Mouse (Mus musculus) lung, embryonic 14.5 days (tissue): ENCODE measurements around the gene Dntt. TPM values are rescaled to one million over a fixed set of nuclear protein-coding genes. Genes with fewer than 3 reads are reported as not detected.
A peak's percentile ranks its signal among the peaks of the same experiment; 100 is the strongest.

Experiments used
- ATAC-seq: fragments of 200-750 bp; cut with Nextera tagmentation; 2 replicates; pipeline ENCODE4 v1.8.0; 2017; ENCODE audit warnings: mild to moderate bottlenecking, moderate TSS enrichment, moderate library complexity; ENCODE audit not compliant: insufficient read depth
- DNase-seq: peaks from one replicate; pipeline ENCODE4 v3.0.0-alpha.2; 2015
- H3K27ac ChIP-seq: fragments of 300-500 bp; sonication (generic); 2 replicates; pipeline ENCODE4 v1.5.1; 2014; ENCODE audit warnings: low read depth, mild to moderate bottlenecking, moderate library complexity
- H3K27me3 ChIP-seq: fragments of 300-500 bp; sonication (generic); 2 replicates; pipeline ENCODE4 v1.6.1; 2014; ENCODE audit warnings: low read length, control low read depth; ENCODE audit not compliant: insufficient read depth
- H3K36me3 ChIP-seq: fragments of 300-500 bp; sonication (generic); 2 replicates; pipeline ENCODE4 v1.6.1; 2014; ENCODE audit warnings: control low read depth; ENCODE audit not compliant: insufficient read depth
- H3K4me1 ChIP-seq: fragments of 300-500 bp; sonication (generic); 2 replicates; pipeline ENCODE4 v1.6.1; 2014; ENCODE audit warnings: antibody characterized with exemption, control low read depth; ENCODE audit not compliant: insufficient read depth
- H3K4me2 ChIP-seq: fragments of 300-500 bp; sonication (generic); 2 replicates; pipeline ENCODE4 v1.6.1; 2014; ENCODE audit warnings: mild to moderate bottlenecking
- H3K4me3 ChIP-seq: fragments of 300-500 bp; sonication (generic); 2 replicates; pipeline ENCODE4 v1.5.1; 2014; ENCODE audit warnings: low read depth, low read length
- H3K9ac ChIP-seq: fragments of 300-500 bp; sonication (generic); 2 replicates; pipeline ENCODE4 v1.6.1; 2014
- H3K9me3 ChIP-seq: fragments of 300-500 bp; sonication (generic); 2 replicates; pipeline ENCODE4 v1.6.1; 2016; ENCODE audit warnings: low read depth, low read length, control low read depth
- CTCF ChIP-seq: IDR thresholded peaks from 2 replicates; pipeline ENCODE4 v1.5.1; 2016; ENCODE audit warnings: antibody characterized with exemption, low read depth
- WGBS: fragments of 180-500 bp; shearing (Covaris S2); extraction: QIAGEN DNeasy Blood & Tissue Kit; methylation state at CpG from one replicate; pipeline ENCODE4 v1.1.7; 2014; 5-methylcytosine and 5-hydroxymethylcytosine counted together
- polyA plus RNA-seq: library from polyadenylated mRNA; unstranded; fragments of >200 nt; fragmentation: Nextera tagmentation; extraction: Ambion mirVana; gene quantifications from 2 replicates; pipeline ENCODE4 v1.2.1, GENCODE M21; 2014

The Dntt gene
- polyA plus RNA-seq, 1 experiment from 2014 or later, result 0.18 TPM

DNA sequence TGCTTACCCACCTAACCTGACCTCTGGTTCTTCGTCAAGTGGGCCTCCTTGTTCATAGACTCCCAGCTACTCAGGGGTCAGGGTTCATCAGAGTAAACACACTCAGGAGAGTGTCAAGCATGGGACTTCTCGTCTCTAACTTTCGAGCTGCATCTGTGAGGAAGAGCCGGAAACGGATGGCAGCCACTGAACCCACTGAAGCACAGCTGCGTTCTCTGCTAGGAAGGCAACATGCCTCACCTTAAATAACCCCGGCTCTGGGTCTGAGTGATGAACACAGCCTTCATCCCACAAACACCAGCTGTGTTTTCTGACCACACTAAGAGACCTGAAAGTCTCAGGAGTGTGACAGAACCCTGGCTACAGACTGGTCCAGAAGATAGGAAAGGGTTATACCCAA, 10.0 kb downstream of the Dntt start:
- Histone ChIP-seq H3K4me1 (no peaks in the 10 kb centered on the region), H3K36me3 (no peaks in the 10 kb centered on the region), H3K4me2 (no peak overlapping the region), H3K4me3 (no peak overlapping the region), H3K27me3 (no peaks in the 10 kb centered on the region), H3K9me3 (no peaks in the 10 kb centered on the region), H3K9ac (no peak overlapping the region), H3K27ac (no peak overlapping the region)
- no peak for TF ChIP-seq CTCF
- ATAC-seq (no peak), DNase-seq (no peak)
- 55% methylated on average over 7 of the region's 7 CpGs for WGBS

DNA sequence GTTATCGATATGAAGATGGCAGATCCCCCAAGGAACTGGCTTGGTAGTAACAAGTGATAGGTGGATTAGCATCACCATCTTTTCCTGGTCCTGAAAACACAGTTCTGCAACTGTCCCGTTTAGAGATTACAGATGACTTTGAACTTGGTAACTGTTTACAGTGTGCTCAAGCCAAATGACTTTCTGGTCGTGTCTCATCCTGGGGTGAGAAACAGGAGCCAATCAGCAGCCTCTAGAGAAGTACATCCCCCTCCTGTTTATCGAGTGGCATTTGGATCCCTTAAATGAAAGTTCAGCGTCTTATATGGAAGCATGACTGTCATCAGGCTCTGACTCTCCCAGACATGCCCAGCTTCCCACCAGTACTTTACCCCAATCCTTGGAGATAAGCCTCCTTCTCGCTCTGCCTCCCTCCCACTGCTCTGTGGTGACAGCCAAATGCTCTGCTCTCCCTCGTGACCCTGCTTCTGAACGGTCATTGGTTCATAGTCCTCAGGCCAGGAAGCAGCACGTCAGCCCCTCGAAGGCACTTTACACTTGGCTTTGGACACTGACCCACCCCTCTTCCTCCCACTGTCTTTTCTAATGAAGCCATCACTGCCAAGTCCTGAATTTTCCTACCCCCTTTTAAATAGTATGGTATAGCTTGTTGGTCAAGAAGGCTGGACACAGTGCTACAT, 16.2 kb downstream of the Dntt start:
- Histone ChIP-seq H3K36me3 (no peaks in the 10 kb centered on the region), H3K9ac (no peak overlapping the region), H3K4me1 (no peaks in the 10 kb centered on the region), H3K27ac (no peak overlapping the region), H3K4me2 (no peak overlapping the region), H3K9me3 (no peaks in the 10 kb centered on the region), H3K4me3 (no peak overlapping the region), H3K27me3 (no peaks in the 10 kb centered on the region)
- ATAC-seq, result peak; percentile 71; the same call in 1 of the 2 replicates
- 24% methylated on average over 10 of the region's 10 CpGs for WGBS
- no peak for TF ChIP-seq CTCF
- DNase-seq, result peak; percentile 53

DNA sequence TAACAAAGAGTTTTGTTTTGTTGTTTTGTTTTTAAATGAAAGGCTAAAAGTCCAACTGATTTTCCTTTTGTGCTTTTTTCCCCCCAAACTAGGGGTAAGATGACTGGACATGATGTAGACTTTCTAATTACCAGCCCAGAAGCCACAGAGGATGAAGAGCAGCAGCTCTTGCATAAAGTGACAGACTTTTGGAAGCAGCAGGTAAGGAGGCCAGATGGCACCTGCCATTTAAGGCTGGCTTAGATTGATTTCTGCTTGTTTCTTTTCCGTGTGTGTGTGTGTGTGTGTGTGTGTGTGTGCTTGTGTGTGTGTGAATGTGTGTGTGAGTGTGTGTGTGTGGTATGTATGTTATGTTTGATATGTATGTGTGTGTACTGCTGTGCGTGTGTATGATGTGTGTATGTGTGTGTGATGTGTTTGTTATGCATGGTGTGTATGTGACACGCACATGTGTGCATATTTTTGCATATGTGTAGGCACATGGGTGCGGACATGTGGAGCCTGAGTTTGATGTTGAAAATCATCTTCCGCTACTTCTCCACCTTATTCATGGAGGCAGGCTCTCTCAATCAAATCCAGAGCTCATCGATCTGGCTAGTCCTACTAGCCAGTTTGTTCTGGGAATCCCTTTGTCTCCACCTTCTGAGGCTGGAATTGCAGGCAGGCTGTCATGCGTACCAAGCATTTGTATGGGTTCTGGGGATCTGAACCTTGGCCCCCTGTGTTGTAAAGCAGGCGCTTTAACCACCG, 18.5 kb downstream of the Dntt start:
- no peaks in the 10 kb centered on the region for H3K27me3 ChIP-seq
- H3K4me2 ChIP-seq, result no peak overlapping the region
- ATAC-seq (no peak), DNase-seq (no peak)
- H3K27ac ChIP-seq, result no peak overlapping the region
- H3K4me3 ChIP-seq, result no peak overlapping the region
- no peaks in the 10 kb centered on the region for H3K9me3 ChIP-seq
- no peaks in the 10 kb centered on the region for H3K36me3 ChIP-seq
- 71% methylated on average over 9 of the region's 9 CpGs for WGBS
- no peak overlapping the region for H3K9ac ChIP-seq
- H3K4me1 ChIP-seq, result no peaks in the 10 kb centered on the region
- TF ChIP-seq CTCF, result no peak

DNA sequence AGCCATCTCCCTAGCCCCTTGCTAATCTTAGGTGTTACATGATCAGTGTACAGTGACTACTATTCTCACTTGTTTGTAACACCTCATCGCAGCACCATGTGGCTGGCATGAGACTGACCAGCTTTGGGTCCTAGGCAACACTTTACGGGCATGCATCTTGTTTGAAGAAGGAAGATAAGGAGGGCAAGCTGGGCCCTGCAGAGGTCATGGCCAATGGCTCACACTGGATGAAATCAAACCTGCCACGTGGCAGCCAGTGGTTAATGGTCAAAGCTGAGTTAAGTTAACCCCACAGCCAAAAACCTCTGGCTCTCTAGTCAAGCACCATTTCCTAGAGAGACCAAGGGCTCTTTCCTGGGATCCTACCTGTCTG, 19.1 kb downstream of the Dntt start:
- Histone ChIP-seq H3K36me3 (no peaks in the 10 kb centered on the region), H3K9me3 (no peaks in the 10 kb centered on the region), H3K4me3 (no peak overlapping the region), H3K27me3 (no peaks in the 10 kb centered on the region), H3K4me2 (no peak overlapping the region), H3K27ac (no peak overlapping the region), H3K9ac (no peak overlapping the region), H3K4me1 (no peaks in the 10 kb centered on the region)
- no peak for ATAC-seq
- WGBS, result 56% methylated on average over 3 of the region's 3 CpGs
- no peak for DNase-seq
- TF ChIP-seq CTCF, result no peak

DNA sequence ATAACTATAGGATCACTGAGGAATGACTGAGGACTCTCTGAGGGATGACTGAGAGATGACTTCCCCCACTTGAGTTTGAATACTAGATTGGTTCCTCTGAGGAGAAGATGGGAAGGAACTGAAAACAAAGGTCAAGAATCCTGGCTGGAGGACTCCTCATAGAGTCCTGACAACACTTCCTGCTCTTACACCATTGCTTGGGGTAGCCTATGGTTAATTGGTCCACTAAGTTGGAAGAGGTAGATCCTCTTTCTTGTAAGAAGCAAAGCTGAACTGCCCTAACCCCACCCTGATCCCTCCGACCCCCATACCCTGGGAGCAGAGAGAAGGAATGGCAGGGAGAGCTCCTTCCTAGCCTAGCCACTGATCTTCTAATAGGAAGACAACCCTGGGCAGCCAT, 22.6 kb downstream of the Dntt start:
- TF ChIP-seq CTCF, result no peak
- ATAC-seq, result no peak
- no peaks in the 10 kb centered on the region for H3K9me3 ChIP-seq
- no peak overlapping the region for H3K27ac ChIP-seq
- H3K9ac ChIP-seq, result no peak overlapping the region
- H3K4me2 ChIP-seq, result no peak overlapping the region
- no peaks in the 10 kb centered on the region for H3K4me1 ChIP-seq
- H3K27me3 ChIP-seq, result no peaks in the 10 kb centered on the region
- H3K4me3 ChIP-seq, result no peak overlapping the region
- no peak for DNase-seq
- no peaks in the 10 kb centered on the region for H3K36me3 ChIP-seq
- WGBS, result 82% methylated on average over 1 of the region's 1 CpGs

DNA sequence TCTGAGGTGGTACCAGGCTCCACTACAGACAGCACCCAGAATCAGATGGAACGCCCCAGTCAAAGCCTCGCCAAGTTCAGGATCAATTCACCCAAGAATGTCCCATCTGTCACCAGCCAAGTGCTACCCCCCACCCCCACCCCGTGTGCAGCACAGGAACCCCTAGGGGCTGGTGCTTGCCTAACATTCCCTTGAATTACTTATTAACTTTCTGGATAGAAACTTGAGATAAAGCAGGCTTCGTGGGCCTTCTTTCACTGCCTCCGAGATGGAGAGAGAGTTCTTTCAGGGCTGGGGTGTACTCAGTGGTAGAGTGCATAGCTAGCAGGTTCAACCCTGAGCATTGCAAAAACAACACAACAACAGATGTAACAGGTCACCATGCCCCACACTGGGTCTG, 23.2 kb downstream of the Dntt start:
- no peak for TF ChIP-seq CTCF
- H3K27me3 ChIP-seq, result no peaks in the 10 kb centered on the region
- ATAC-seq (no peak), DNase-seq (peak; percentile 32)
- H3K9ac ChIP-seq, result no peak overlapping the region
- 0 out of 2 replicates have a peak overlapping the region, but pooled peaks have one; percentile 11 for H3K27ac ChIP-seq
- no peaks in the 10 kb centered on the region for H3K4me1 ChIP-seq
- 44% methylated on average over 5 of the region's 5 CpGs for WGBS
- H3K4me2 ChIP-seq, result no peak overlapping the region
- no peak overlapping the region for H3K4me3 ChIP-seq
- H3K9me3 ChIP-seq, result no peaks in the 10 kb centered on the region
- no peaks in the 10 kb centered on the region for H3K36me3 ChIP-seq

DNA sequence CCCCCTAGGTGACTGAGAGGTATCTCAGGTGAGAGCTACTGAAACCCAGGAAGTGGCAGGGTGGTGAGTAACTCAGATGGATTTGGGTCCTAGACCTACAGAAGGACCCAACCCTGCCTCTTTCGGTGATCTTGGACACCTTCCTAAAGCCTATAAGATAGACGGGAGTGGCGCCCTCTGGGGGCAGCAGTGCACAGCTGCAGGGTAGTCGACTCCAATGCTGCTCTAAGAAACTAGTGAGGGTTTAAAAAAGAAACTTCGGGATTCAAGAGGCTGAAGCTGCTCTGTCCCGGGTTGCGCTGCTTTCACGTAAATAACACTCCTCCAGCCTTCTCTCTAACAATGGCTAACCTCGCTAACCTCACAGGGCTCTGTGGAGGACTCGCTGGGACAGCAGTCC, 24.5 kb downstream of the Dntt start:
- peak; percentile 66 for TF ChIP-seq CTCF
- Histone ChIP-seq H3K4me2 (no peak overlapping the region), H3K27me3 (no peaks in the 10 kb centered on the region), H3K4me1 (no peaks in the 10 kb centered on the region), H3K9me3 (no peaks in the 10 kb centered on the region), H3K36me3 (no peaks in the 10 kb centered on the region), H3K27ac (no peak overlapping the region), H3K9ac (no peak overlapping the region), H3K4me3 (no peak overlapping the region)
- ATAC-seq (no peak), DNase-seq (peak; percentile 64)
- 32% methylated on average over 10 of the region's 10 CpGs for WGBS
